Mouse (Mus musculus) midbrain, embryonic 10.5 days (tissue): ENCODE data around the gene Cfap99. TPM values are rescaled to one million over a fixed set of nuclear protein-coding genes. Genes with fewer than 3 reads are reported as not detected.

Experiments used
- DNase-seq: peaks from one replicate; pipeline ENCODE4 v3.0.0-alpha.2; 2017; ENCODE audit warnings: low spot score
- H3K27ac ChIP-seq: fragments of 300-500 bp; sonication (generic); replicated peaks from 2 replicates; pipeline ENCODE4 v1.5.1; 2016; ENCODE audit warnings: mild to moderate bottlenecking
- H3K27me3 ChIP-seq: fragments of 300-500 bp; sonication (generic); 2 replicates; pipeline ENCODE4 v1.6.1; 2016; ENCODE audit warnings: low read depth, mild to moderate bottlenecking; ENCODE audit not compliant: poor library complexity, severe bottlenecking
- H3K36me3 ChIP-seq: fragments of 300-500 bp; sonication (generic); 2 replicates; pipeline ENCODE4 v1.6.1; 2016; ENCODE audit warnings: mild to moderate bottlenecking, moderate library complexity
- H3K4me1 ChIP-seq: fragments of 300-500 bp; sonication (generic); 2 replicates; pipeline ENCODE4 v1.6.1; 2016
- H3K4me3 ChIP-seq: fragments of 300-500 bp; sonication (generic); 2 replicates; pipeline ENCODE4 v1.5.1; 2016; ENCODE audit warnings: mild to moderate bottlenecking, moderate library complexity
- H3K9me3 ChIP-seq: fragments of 300-500 bp; sonication (generic); replicated peaks from 2 replicates; pipeline ENCODE4 v1.6.1; 2016; ENCODE audit warnings: mild to moderate bottlenecking
- WGBS: fragments of 180-500 bp; shearing (Covaris S2); methylation state at CpG from one replicate; pipeline ENCODE4 v1.1.7; 2016; 5-methylcytosine and 5-hydroxymethylcytosine counted together
- polyA plus RNA-seq: library from polyadenylated mRNA; unstranded; fragments of >200 nt; fragmentation: Nextera tagmentation; extraction: Ambion mirVana; gene quantifications from 2 replicates; pipeline ENCODE4 v1.2.1, GENCODE M21; 2016

Cfap99 gene
- polyA plus RNA-seq, 1 experiment from 2014 or later: not detected

DNA sequence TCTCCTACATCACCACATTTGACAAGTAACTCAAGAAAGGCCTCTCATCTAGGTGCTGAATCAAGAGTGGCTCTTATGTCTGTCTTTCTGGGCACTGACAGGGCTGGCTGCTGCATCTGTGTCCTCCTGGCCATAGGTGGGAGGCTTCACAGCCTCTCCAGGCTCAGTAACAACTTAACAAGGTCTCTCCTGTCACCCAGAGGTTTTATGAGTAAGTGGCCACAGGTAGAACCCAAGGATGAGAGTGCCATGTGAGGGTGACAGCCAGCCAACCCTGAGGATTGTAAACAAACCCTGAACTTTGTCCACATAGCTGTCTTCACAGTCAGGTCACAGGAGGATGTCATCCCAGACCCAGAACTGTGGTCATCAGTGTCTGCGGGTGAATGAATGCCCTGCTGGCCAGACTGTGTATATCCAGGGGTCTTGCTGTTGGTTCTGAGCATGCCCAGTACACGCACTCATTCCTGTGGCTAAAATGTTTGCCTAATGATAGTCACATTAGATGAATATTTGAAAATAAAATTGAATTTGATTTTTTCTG is 31.2 kb downstream of the Cfap99 start:
- WGBS: 80% methylated on average over 2 of the region's 2 CpGs
- H3K27me3 ChIP-seq: no peaks in the 10 kb centered on the region
- no peak for DNase-seq

DNA sequence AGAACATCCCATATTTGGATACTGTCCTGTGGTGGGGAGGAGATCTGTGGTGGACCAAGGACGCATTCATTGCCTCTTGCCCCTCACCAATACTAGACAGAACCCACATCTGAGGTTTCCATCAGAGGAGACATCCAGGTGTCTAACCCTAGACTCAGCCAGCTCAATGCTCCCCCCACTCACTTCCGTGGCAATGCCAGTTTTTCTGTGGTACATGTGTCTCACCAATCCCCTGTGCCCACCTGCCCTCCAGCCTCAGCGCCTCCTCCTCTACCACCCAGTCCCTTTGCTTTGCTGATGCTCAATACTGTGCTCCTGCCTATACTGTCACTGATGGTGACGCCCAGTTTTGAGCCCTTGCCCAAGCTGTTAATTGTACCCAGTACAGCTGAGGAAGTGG is 32.8 kb downstream of the Cfap99 start:
- no peaks in the 10 kb centered on the region for H3K9me3 ChIP-seq
- H3K4me1 ChIP-seq: peaks cover 4% of the 10 kb centered on the region
- no peak overlapping the region for H3K27ac ChIP-seq
- 77% methylated on average over 4 of the region's 4 CpGs for WGBS
- no peak for DNase-seq
- no peak overlapping the region for H3K4me3 ChIP-seq
- H3K27me3 ChIP-seq: no peaks in the 10 kb centered on the region
- H3K36me3 ChIP-seq: no peaks in the 10 kb centered on the region

More for the DNA sequence above, 31.2 kb downstream of the Cfap99 start:
- Histone ChIP-seq H3K4me3 (no peak overlapping the region), H3K36me3 (no peaks in the 10 kb centered on the region), H3K27ac (no peak overlapping the region), H3K9me3 (no peaks in the 10 kb centered on the region), H3K4me1 (no peaks in the 10 kb centered on the region)

DNA sequence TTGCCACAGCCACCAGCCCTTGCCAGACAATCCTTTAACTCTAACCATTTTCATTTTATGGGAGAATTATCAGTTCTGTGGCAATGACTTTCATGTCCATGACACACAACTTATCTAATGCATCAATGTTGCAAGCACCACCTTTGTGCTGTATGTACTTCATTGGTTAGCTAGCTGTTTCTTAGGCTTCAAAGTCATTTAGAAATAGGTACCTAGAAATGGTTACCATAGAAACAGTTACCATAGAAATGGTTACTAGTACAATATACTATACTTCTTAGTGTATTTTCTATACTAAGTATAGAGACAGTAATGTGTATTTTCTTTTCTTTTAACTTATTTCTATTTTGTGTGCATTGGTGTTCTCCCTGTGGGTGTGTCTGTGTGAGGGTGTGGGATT is 36.9 kb downstream of the Cfap99 start:
- DNase-seq: no peak
- H3K36me3 ChIP-seq: no peaks in the 10 kb centered on the region
- no peaks in the 10 kb centered on the region for H3K27me3 ChIP-seq
- H3K27ac ChIP-seq: no peak overlapping the region
- no peak overlapping the region for H3K4me3 ChIP-seq
- H3K9me3 ChIP-seq: peaks cover 3% of the 10 kb centered on the region; the same call in 1 of the 2 replicates
- peaks cover 15% of the 10 kb centered on the region for H3K4me1 ChIP-seq

DNA sequence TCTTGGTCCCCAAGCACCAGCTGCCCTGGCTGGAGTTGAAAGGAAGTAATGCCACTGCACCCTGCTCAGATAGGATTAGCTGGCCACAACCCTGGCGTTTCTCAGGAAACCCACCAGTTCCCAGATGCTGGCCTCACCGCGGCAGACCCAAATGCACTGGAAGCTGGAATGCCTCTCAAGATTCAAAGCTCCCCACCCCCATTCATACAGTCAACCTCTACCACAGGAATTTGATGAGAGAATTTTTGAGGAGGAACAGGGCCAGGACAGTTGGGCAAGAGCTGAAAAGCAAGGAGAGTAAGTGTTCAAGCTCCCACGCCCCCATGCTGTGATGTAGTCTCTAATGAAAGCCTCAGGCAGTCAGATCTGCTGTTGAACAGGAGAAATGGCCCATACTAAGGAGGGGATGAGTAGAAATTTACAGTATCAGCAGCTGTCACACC is 37.9 kb downstream of the Cfap99 start:
- Histone ChIP-seq H3K4me1 (peaks cover 15% of the 10 kb centered on the region), H3K27me3 (no peaks in the 10 kb centered on the region), H3K4me3 (peak overlapping the region; percentile 46; the same call in 1 of the 2 replicates), H3K27ac (peak overlapping the region; percentile 84), H3K9me3 (peaks cover 3% of the 10 kb centered on the region; the same call in 1 of the 2 replicates), H3K36me3 (no peaks in the 10 kb centered on the region)
- 21% methylated on average over 4 of the region's 4 CpGs for WGBS
- DNase-seq: peak; percentile 29

DNA sequence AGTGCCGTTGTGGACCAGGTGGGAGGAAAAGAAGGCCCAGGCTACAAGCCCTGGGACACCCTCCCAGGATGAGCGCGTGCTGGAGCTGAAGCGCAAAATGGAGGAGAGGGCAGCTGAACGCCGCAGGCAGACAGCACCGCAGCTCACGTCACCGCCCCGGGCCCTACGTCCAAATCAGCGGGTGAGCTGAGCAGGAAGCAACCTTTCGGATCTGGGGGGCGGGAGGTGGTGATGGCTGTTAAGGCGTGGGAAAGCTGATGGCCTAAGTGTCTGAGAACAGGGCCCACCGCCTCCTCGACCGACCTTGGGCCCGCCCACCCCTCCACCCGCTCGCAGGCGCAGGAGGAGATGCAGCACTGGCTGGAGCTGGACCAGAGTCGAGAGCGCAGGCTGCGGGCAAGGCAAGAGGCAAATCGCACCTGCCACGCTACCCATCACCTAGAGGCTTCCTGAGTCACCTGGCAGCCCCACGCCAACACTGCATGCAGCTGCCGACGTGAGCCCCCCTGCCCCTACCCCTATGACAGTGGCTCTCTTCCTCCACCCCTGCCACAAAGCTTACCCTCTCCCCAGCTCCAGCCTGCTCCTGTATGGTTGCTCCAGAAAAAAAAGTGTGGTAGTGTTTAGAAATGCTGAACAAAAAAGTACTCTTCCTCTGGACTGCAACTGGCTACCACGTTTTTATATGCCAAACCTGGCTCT is 38.6 kb downstream of the Cfap99 start:
- peak overlapping the region; percentile 84 for H3K27ac ChIP-seq
- H3K4me3 ChIP-seq: peak overlapping the region; percentile 46
- peaks cover 3% of the 10 kb centered on the region; the same call in 1 of the 2 replicates for H3K9me3 ChIP-seq
- no peaks in the 10 kb centered on the region for H3K27me3 ChIP-seq
- peak; percentile 52 for DNase-seq
- H3K36me3 ChIP-seq: no peaks in the 10 kb centered on the region
- WGBS: 18% methylated on average over 31 of the region's 31 CpGs
- peaks cover 15% of the 10 kb centered on the region for H3K4me1 ChIP-seq

DNA sequence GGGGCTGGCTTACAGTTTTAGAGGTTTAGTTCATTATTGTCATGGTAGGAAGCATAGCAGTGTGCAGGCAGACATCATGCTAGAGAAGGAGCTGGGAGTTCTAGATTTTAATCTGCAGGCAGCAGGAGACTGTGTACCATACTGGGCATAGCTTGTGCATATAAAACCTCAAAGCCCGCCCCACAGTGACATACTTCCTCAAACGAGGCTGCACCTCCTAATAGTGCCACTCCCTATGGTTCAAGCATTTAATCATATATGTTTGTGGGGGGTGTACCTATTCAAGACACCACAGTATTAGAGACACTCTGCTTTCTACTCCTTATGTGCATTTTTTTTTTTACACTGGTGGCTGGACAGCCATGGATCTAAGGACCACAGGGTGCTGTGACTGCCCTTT is 41.7 kb downstream of the Cfap99 start:
- 92% methylated on average over 2 of the region's 2 CpGs for WGBS
- Histone ChIP-seq H3K27me3 (no peaks in the 10 kb centered on the region), H3K4me3 (no peak overlapping the region), H3K4me1 (peaks cover 16% of the 10 kb centered on the region), H3K27ac (no peak overlapping the region), H3K9me3 (peaks cover 3% of the 10 kb centered on the region; the same call in 1 of the 2 replicates), H3K36me3 (peaks cover 3% of the 10 kb centered on the region; the same call in 1 of the 2 replicates)
- no peak for DNase-seq

DNA sequence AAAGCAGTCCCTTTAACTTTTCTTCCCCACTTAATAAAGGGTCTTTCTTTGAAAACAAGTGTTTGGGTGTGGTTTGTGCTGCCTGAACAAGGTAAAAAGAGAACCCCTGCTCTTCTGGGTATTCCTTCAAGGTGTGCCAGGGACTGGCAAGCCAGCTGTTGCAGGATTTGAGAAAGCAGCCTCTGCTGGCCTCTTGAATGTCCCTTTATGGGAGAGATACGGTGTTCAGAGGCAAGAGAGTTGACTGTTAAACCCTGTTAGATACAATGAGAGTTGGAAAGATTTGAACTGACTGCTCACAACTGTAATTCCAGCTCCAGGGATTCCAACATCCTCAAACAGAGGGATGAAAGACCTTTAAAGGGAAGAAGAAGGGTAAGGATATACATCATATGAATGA is 45.7 kb downstream of the Cfap99 start:
- H3K4me1 ChIP-seq: peaks cover 21% of the 10 kb centered on the region
- H3K4me3 ChIP-seq: no peak overlapping the region
- H3K27ac ChIP-seq: no peak overlapping the region
- peaks cover 13% of the 10 kb centered on the region for H3K36me3 ChIP-seq
- no peak for DNase-seq
- WGBS: 90% methylated on average over 1 of the region's 1 CpGs
- H3K27me3 ChIP-seq: no peaks in the 10 kb centered on the region
- peaks cover 3% of the 10 kb centered on the region; the same call in 1 of the 2 replicates for H3K9me3 ChIP-seq

DNA sequence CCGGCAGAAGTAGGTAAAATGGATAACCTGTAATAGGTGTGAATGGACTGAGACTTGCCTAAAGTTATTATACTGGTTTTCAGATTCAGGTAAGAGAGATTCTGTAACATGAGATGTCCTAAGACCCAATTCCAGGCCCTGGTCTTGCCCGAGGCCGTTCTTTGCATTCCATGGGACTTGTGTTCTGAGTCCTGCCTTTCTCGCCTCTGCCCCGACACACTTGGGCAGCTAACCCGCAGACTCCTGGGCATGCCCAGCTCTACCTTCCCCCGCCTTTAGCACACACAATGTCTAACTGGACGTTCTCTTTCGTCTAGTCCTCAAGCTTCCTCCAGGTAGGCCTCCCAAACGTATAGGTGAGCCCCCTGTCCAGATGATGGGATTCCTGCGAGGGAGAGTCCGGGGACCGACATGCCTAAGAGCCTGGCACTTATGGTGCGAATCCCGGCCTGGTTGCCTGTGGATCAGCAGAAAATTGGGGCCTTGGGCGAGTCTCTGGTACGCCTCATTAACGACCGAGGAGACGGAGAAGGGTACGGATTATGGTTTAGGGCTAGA is 47.2 kb downstream of the Cfap99 start:
- Histone ChIP-seq H3K27ac (peak overlapping the region; percentile 97), H3K27me3 (no peaks in the 10 kb centered on the region), H3K36me3 (peaks cover 25% of the 10 kb centered on the region), H3K4me1 (peaks cover 21% of the 10 kb centered on the region), H3K9me3 (no peaks in the 10 kb centered on the region), H3K4me3 (peak overlapping the region; percentile 89)
- WGBS: 3% methylated on average over 21 of the region's 21 CpGs
- no peak for DNase-seq

DNA sequence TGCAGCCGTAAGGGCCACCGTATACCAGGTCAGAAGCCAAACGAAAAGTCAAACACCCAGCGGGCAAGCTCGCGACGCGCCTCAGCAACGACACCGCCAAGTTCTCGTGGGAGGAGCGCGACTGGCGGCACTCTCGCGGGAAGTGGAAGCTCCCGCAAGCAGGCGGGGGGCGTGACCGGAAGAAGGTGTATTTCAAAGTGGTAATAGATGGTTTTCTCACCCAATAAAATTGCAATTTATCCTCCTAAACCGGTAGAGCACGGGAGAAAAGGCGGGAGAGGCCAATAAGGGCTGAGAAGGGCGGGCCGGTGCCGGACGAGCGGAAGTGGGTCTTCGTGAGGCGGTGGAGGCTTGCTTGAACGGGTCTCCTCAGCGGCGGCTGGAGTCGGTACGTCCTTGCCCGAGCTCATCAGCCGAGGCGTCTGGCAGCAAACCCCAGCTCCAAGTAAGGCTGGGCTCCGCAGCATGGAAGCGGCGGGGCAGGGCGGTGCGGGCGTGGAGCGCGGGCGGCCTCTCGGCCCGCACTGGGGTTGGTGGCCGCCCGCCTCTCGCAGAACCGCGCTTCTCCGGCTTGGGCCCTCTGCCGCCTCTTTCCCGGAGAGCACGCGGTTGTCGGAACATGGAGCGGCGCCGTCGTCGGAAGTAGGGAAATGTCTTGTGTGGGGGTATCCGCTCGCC is 47.8 kb downstream of the Cfap99 start, which contains the start of gene Rnf4:
Gene Rnf4 (plus strand): TSS at position 193 of the 678 bp plus-strand sequence.
- no peaks in the 10 kb centered on the region for H3K27me3 ChIP-seq

DNA sequence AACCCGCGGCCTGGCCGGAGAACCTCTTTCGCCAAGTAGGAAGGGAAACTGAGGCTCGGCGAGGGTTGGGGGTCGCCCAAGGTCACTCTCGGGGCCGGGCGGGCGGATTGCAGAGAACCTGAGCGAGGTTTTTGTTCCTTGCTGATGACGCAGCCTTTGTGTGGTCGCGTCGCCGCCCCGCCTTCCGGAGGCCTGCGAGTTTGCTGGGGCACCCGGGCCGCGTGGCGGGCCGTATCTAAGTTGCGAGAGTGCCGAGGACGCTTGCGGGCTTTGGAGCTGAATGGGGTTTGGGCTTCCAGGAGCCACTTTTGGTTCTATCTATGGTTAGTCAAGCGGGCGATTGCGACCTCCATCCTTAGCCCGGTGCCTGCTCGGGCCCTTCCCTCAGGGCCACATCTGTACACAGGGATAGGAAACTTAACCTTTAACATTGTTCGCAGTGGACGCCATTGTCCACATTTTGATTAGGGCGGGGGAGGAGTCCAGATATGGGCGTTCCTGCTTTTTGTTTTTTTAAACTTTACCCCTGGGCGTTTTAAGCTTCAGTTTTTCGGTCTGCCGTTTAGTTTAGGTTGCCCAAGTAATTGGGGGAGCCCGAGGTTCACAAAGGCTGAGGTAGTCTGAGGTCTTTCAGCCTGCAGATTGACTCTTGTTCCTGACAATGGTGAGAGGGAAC is 48.5 kb downstream of the Cfap99 start:
- peak; percentile 80 for DNase-seq
- Histone ChIP-seq H3K36me3 (peaks cover 25% of the 10 kb centered on the region), H3K4me3 (peak overlapping the region; percentile 89), H3K27ac (peak overlapping the region; percentile 97), H3K27me3 (no peaks in the 10 kb centered on the region), H3K9me3 (no peaks in the 10 kb centered on the region), H3K4me1 (peaks cover 21% of the 10 kb centered on the region)
- WGBS: under 1% methylated on average over 42 of the region's 42 CpGs

More for the DNA sequence above, 47.8 kb downstream of the Cfap99 start, which contains the start of gene Rnf4:
- under 1% methylated on average over 67 of the region's 67 CpGs for WGBS
- Histone ChIP-seq H3K36me3 (peaks cover 25% of the 10 kb centered on the region), H3K9me3 (no peaks in the 10 kb centered on the region), H3K27ac (peak within 1 kb of the TSS; percentile 97), H3K4me1 (peaks cover 21% of the 10 kb centered on the region), H3K4me3 (peak within 1 kb of the TSS; percentile 89)
- DNase-seq: peak; percentile 99

DNA sequence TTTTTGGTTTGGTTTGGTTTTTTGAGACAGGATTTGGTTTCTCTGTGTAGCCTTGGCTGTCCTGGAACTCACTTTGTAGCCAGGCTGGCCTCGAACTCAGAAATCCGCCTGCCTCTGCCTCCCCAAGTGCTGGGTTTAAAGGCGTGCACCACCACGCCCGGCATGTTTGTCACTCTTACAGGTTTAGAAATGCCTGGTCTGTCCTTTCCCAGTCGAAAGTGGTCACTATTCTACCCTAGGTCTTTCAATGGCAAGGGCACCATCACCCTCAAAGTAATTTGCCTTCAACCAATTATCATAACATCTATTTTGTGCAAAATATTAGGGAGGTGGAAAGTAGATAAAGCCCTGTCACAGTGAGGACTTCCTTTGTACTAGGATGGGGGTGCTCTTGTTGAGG is 51.8 kb downstream of the Cfap99 start:
- Histone ChIP-seq H3K27me3 (no peaks in the 10 kb centered on the region), H3K9me3 (no peaks in the 10 kb centered on the region), H3K27ac (no peak overlapping the region), H3K36me3 (peaks cover 49% of the 10 kb centered on the region), H3K4me1 (peaks cover 19% of the 10 kb centered on the region), H3K4me3 (no peak overlapping the region)
- WGBS: 96% methylated on average over 6 of the region's 6 CpGs
- no peak for DNase-seq

DNA sequence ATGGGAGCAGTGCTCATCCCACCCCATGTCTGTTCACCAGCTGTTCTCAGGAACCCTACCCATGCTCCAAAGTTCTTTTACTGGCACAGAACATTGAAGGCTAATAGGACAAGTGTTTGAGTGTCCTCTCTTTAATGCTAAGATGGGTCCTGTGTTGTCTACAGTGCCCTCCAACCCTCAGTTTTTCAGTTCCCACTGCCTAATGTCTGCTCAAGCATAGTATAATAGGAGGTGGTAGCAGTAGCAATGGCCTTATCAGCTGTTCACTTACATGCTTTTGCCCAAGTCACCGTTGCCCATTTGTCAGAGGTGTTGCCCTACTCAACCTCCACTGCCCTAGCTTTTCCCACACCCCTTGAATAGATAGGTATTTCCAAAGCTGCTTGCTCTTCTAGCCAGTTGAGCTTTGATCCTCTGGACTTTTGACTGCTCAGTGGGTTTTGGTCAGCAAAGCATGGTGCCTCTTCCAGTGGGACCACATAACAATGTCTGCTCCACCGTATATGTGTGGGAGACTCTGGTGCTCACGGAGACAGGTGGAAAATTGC is 63.8 kb downstream of the Cfap99 start:
- no peak for DNase-seq
- WGBS: 99% methylated on average over 3 of the region's 3 CpGs
- Histone ChIP-seq H3K36me3 (peaks cover 100% of the 10 kb centered on the region), H3K9me3 (no peaks in the 10 kb centered on the region), H3K4me3 (no peak overlapping the region), H3K27me3 (no peaks in the 10 kb centered on the region), H3K27ac (no peak overlapping the region), H3K4me1 (no peaks in the 10 kb centered on the region)
